Mouse (Mus musculus) midbrain, embryonic 13.5 days (tissue): Measurements from ENCODE around the gene Gm3854. TPM values are rescaled to one million over a fixed set of nuclear protein-coding genes. Genes with fewer than 3 reads are reported as not detected.
"Not testable (repeated sequence)": the region's sequence is repeated elsewhere in the genome, so short reads cannot be mapped to it uniquely, and the experiment has no call there.

Experiments used
- ATAC-seq: fragments of 200-750 bp; cut with Nextera tagmentation; 2 replicates; pipeline ENCODE4 v1.8.0; 2017; ENCODE audit warnings: mild to moderate bottlenecking, moderate TSS enrichment, moderate library complexity
- H3K27ac ChIP-seq: fragments of 300-500 bp; sonication (generic); 2 replicates; pipeline ENCODE4 v1.5.1; 2015; ENCODE audit warnings: inconsistent platforms, mild to moderate bottlenecking, moderate library complexity
- H3K27me3 ChIP-seq: fragments of 300-500 bp; sonication (generic); 2 replicates; pipeline ENCODE4 v1.6.1; 2015; ENCODE audit warnings: mild to moderate bottlenecking, inconsistent platforms
- H3K36me3 ChIP-seq: fragments of 300-500 bp; sonication (generic); 2 replicates; pipeline ENCODE4 v1.6.1; 2015; ENCODE audit warnings: mild to moderate bottlenecking, inconsistent platforms
- H3K4me1 ChIP-seq: fragments of 300-500 bp; sonication (generic); replicated peaks from 2 replicates; pipeline ENCODE4 v1.6.1; 2015; ENCODE audit warnings: inconsistent platforms
- H3K4me2 ChIP-seq: fragments of 300-500 bp; sonication (generic); replicated peaks from 2 replicates; pipeline ENCODE4 v1.6.1; 2015; ENCODE audit warnings: moderate library complexity, mild to moderate bottlenecking, inconsistent platforms
- H3K4me3 ChIP-seq: fragments of 300-500 bp; sonication (generic); replicated peaks from 2 replicates; pipeline ENCODE4 v1.5.1; 2015; ENCODE audit warnings: mild to moderate bottlenecking, inconsistent platforms
- H3K9ac ChIP-seq: fragments of 300-500 bp; sonication (generic); replicated peaks from 2 replicates; pipeline ENCODE4 v1.6.1; 2015; ENCODE audit warnings: mild to moderate bottlenecking, inconsistent platforms
- H3K9me3 ChIP-seq: fragments of 300-500 bp; sonication (generic); 2 replicates; pipeline ENCODE4 v1.6.1; 2016; ENCODE audit warnings: mild to moderate bottlenecking, inconsistent platforms
- WGBS: fragments of 180-500 bp; shearing (Covaris S2); methylation state at CpG from one replicate; pipeline ENCODE4 v1.1.7; 2015; 5-methylcytosine and 5-hydroxymethylcytosine counted together
- polyA plus RNA-seq: library from polyadenylated mRNA; unstranded; fragments of >200 nt; fragmentation: Nextera tagmentation; extraction: Ambion mirVana; gene quantifications from 2 replicates; pipeline ENCODE4 v1.2.1, GENCODE M21; 2015

The Gm3854 gene
- 7.0 and 7.2 TPM in 2 replicates for polyA plus RNA-seq

GRCm38 (mm10) chr7:6343501-6344071, at the start of gene Gm3854:
Gene Gm3854 (plus strand): TSS chr7:6343759.
- peak; percentile 96 for ATAC-seq
- WGBS: under 1% methylated on average over 26 of the region's 26 CpGs

GRCm38 (mm10) chr7:6300796-6301195, 42.8 kb upstream of the Gm3854 start:
- H3K36me3 ChIP-seq: peaks cover 67% of the 10 kb centered on the region
- not testable (repeated sequence) for H3K27ac ChIP-seq, H3K4me2 ChIP-seq, H3K4me1 ChIP-seq, H3K9ac ChIP-seq, ATAC-seq, H3K4me3 ChIP-seq, H3K9me3 ChIP-seq, H3K27me3 ChIP-seq
- WGBS: 80% methylated on average over 11 of the region's 11 CpGs

More at GRCm38 (mm10) chr7:6343501-6344071, at the start of gene Gm3854:
- Histone ChIP-seq H3K36me3 (no peaks in the 10 kb centered on the region), H3K4me1 (0 out of 2 replicates have a peak, but pooled peaks cover 2% of the 10 kb centered on the region), H3K27me3 (no peaks in the 10 kb centered on the region), H3K27ac (peak within 1 kb of the TSS; percentile 83), H3K4me3 (peak within 1 kb of the TSS; percentile 74), H3K9ac (peak within 1 kb of the TSS; percentile 72), H3K4me2 (peak within 1 kb of the TSS; percentile 54), H3K9me3 (no peaks in the 10 kb centered on the region)

- Histone ChIP-seq H3K4me1 (peaks cover 17% of the 10 kb centered on the region), H3K27me3 (no peaks in the 10 kb centered on the region), H3K36me3 (peaks cover 15% of the 10 kb centered on the region), H3K4me3 (peak overlapping the region; percentile 46), H3K9me3 (no peaks in the 10 kb centered on the region), H3K27ac (peak overlapping the region; percentile 88), H3K9ac (peak overlapping the region; percentile 74), H3K4me2 (peak overlapping the region; percentile 56)
- peak; percentile 92 for ATAC-seq
- WGBS: 15% methylated on average over 23 of the region's 23 CpGs
Measured at GRCm38 (mm10) chr7:6330458-6331232, 12.9 kb upstream of the Gm3854 start.

GRCm38 (mm10) chr7:6331233-6331956, 12.2 kb upstream of the Gm3854 start, which contains the start of gene Zfp583:
Gene Zfp583 (minus strand): TSS chr7:6331285.
- Histone ChIP-seq H3K27ac (peak within 1 kb of the TSS; percentile 88), H3K27me3 (no peaks in the 10 kb centered on the region), H3K4me2 (peak within 1 kb of the TSS; percentile 56), H3K9ac (peak within 1 kb of the TSS; percentile 74), H3K4me1 (peaks cover 17% of the 10 kb centered on the region), H3K36me3 (peaks cover 12% of the 10 kb centered on the region), H3K4me3 (peak within 1 kb of the TSS; percentile 46), H3K9me3 (no peaks in the 10 kb centered on the region)
- WGBS: 5% methylated on average over 31 of the region's 31 CpGs
- ATAC-seq: peak; percentile 93

- Histone ChIP-seq H3K9me3 (no peaks in the 10 kb centered on the region), H3K27me3 (no peaks in the 10 kb centered on the region), H3K9ac (no peak overlapping the region), H3K4me1 (0 out of 2 replicates have a peak, but pooled peaks cover 2% of the 10 kb centered on the region), H3K27ac (no peak overlapping the region), H3K36me3 (no peaks in the 10 kb centered on the region), H3K4me3 (no peak overlapping the region), H3K4me2 (no peak overlapping the region)
- ATAC-seq: no peak
- 84% methylated on average over 5 of the region's 5 CpGs for WGBS
Measured at GRCm38 (mm10) chr7:6339865-6340264, 3.7 kb upstream of the Gm3854 start.

GRCm38 (mm10) chr7:6344124-6344523, 565 bp downstream of the Gm3854 start:
- WGBS: 32% methylated on average over 10 of the region's 10 CpGs
- H3K9me3 ChIP-seq: no peaks in the 10 kb centered on the region
- peak overlapping the region; percentile 74 for H3K4me3 ChIP-seq
- no peak overlapping the region for H3K27ac ChIP-seq
- H3K9ac ChIP-seq: peak overlapping the region; percentile 72; the same call in 1 of the 2 replicates
- peak; percentile 69 for ATAC-seq
- no peaks in the 10 kb centered on the region for H3K36me3 ChIP-seq
- H3K4me1 ChIP-seq: 0 out of 2 replicates have a peak, but pooled peaks cover 2% of the 10 kb centered on the region
- H3K4me2 ChIP-seq: peak overlapping the region; percentile 54
- H3K27me3 ChIP-seq: no peaks in the 10 kb centered on the region

- Histone ChIP-seq H3K27ac (no peak overlapping the region), H3K4me3 (no peak overlapping the region), H3K36me3 (peaks cover 15% of the 10 kb centered on the region), H3K4me2 (no peak overlapping the region), H3K27me3 (no peaks in the 10 kb centered on the region), H3K9ac (no peak overlapping the region), H3K4me1 (0 out of 2 replicates have a peak, but pooled peaks cover 3% of the 10 kb centered on the region), H3K9me3 (no peaks in the 10 kb centered on the region)
- ATAC-seq: no peak
- 72% methylated on average over 2 of the region's 2 CpGs for WGBS
Measured at GRCm38 (mm10) chr7:6358121-6358520, 14.6 kb downstream of the Gm3854 start.

- no peak overlapping the region for H3K4me2 ChIP-seq
Measured at GRCm38 (mm10) chr7:6358937-6359590, 15.5 kb downstream of the Gm3854 start.

GRCm38 (mm10) chr7:6360477-6361060, 17.0 kb downstream of the Gm3854 start:
- Histone ChIP-seq H3K4me1 (peaks cover 14% of the 10 kb centered on the region), H3K4me3 (no peak overlapping the region), H3K4me2 (no peak overlapping the region), H3K9me3 (no peaks in the 10 kb centered on the region), H3K27me3 (no peaks in the 10 kb centered on the region), H3K9ac (no peak overlapping the region), H3K36me3 (no peaks in the 10 kb centered on the region), H3K27ac (no peak overlapping the region)
- ATAC-seq: no peak
- 17% methylated on average over 5 of the region's 9 CpGs for WGBS

More at GRCm38 (mm10) chr7:6358937-6359590, 15.5 kb downstream of the Gm3854 start:
- Histone ChIP-seq H3K9ac (no peak overlapping the region; the same call in 1 of the 2 replicates), H3K4me1 (peaks cover 10% of the 10 kb centered on the region), H3K4me3 (no peak overlapping the region), H3K27ac (peak overlapping the region; percentile 65; the same call in 1 of the 2 replicates), H3K27me3 (no peaks in the 10 kb centered on the region), H3K9me3 (no peaks in the 10 kb centered on the region), H3K36me3 (peaks cover 6% of the 10 kb centered on the region)
- no peak for ATAC-seq
- WGBS: 50% methylated on average over 10 of the region's 10 CpGs

- H3K27ac ChIP-seq: peak overlapping the region; percentile 95
- H3K4me1 ChIP-seq: peaks cover 14% of the 10 kb centered on the region
- no peak for ATAC-seq
- no peaks in the 10 kb centered on the region for H3K36me3 ChIP-seq
- H3K4me2 ChIP-seq: peak overlapping the region; percentile 63
- H3K9ac ChIP-seq: peak overlapping the region; percentile 70
- peak overlapping the region; percentile 48 for H3K4me3 ChIP-seq
- H3K27me3 ChIP-seq: no peaks in the 10 kb centered on the region
- WGBS: 27% methylated on average over 7 of the region's 7 CpGs
- H3K9me3 ChIP-seq: no peaks in the 10 kb centered on the region
Measured at GRCm38 (mm10) chr7:6361756-6362155, 18.2 kb downstream of the Gm3854 start.
